20 mouse cellular contexts compared by ENCODE assay signal in the genomic region with DNA sequence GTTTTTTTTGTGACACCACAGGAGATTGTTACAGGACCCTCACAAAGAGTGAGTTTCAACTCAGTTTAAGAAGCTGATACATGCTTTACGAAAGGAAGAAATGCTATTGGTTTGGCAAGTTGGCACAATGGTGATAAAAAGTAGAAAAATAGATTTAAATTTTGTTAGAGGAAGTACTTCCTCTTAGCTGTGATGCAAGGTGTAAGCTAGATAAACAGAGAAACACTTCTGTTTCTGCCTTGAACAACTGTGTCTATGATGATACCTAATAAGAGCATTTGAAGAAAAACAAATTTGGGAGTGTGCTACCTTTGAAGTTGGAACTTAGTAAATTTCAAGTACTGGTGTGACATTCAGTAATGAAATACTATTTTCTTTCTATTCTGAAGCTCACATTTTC. TPM values are rescaled to one million over a fixed set of nuclear protein-coding genes. Genes with fewer than 3 reads are reported as not detected.
DNase-seq lines count a peak whose midpoint lies in the region; ATAC-seq lines count a peak whose summit lies in the region.
"Had no signal": no experiment of that assay in that cellular context is flagged by ENCODE, and none has a peak within 500 bp of the region (broad histone marks: within the 10 kb centered on the region; RNA-seq: fewer than 3 reads in every experiment).

No protein-coding gene starts in this region.

- no peak overlapping the region for H3K27ac ChIP-seq in limb, embryonic 10.5 days
- H3K27ac ChIP-seq in hindbrain, embryonic 11.5 days (ENCODE audit: low read depth, low read length) = no peak overlapping the region
- H3K27ac ChIP-seq in heart, embryonic 11.5 days (ENCODE audit: low read depth, low read length) = no peak overlapping the region
- H3K27ac ChIP-seq: embryonic facial prominence, embryonic 10.5 days; forebrain, embryonic 13.5 days; gastrocnemius, adult 2 months; hindbrain, embryonic 14.5 days had no signal

- no peaks in the 10 kb centered on the region for H3K27me3 ChIP-seq in limb, embryonic 10.5 days (ENCODE audit: low read depth, poor library complexity, severe bottlenecking)
- no peaks in the 10 kb centered on the region for H3K27me3 ChIP-seq in hindbrain, embryonic 11.5 days (ENCODE audit: control insufficient read depth, insufficient read depth, low read length)
- H3K27me3 ChIP-seq in heart, embryonic 11.5 days (ENCODE audit: control insufficient read depth, insufficient read depth, low read length) = no peaks in the 10 kb centered on the region
- H3K27me3 ChIP-seq: forebrain, embryonic 13.5 days had no signal

- ATAC-seq in CD4-positive, CD25-positive, alpha-beta regulatory T cell, adult 4 months = peak; percentile 60
- peak; percentile 48 for ATAC-seq in activated CD4-positive, CD25-positive, alpha-beta regulatory T cell, adult 4 months
- peak; percentile 72 for ATAC-seq in megakaryocyte, adult 5-6 weeks (ENCODE audit: poor library complexity, severe bottlenecking)
- ATAC-seq in hindbrain, embryonic 11.5 days (ENCODE audit: low FRiP score) = no peak
- ATAC-seq in heart, embryonic 11.5 days (replicated peaks; ENCODE audit: insufficient number of reproducible peaks, low FRiP score, low TSS enrichment) = no peak
- ATAC-seq: forebrain, embryonic 13.5 days; forebrain, postnatal 0 days; intestine, embryonic 16.5 days had no signal

- H3K36me3 ChIP-seq in limb, embryonic 10.5 days = peaks cover 37% of the 10 kb centered on the region
- H3K36me3 ChIP-seq in hindbrain, embryonic 11.5 days (ENCODE audit: control insufficient read depth, insufficient read depth, low read length) = no peaks in the 10 kb centered on the region
- H3K36me3 ChIP-seq in heart, embryonic 11.5 days (ENCODE audit: control insufficient read depth, insufficient read depth, low read length) = 0 out of 2 replicates have a peak, but pooled peaks cover 2% of the 10 kb centered on the region

- no peak overlapping the region for H3K4me3 ChIP-seq in limb, embryonic 10.5 days
- H3K4me3 ChIP-seq in hindbrain, embryonic 11.5 days (ENCODE audit: low read depth, low read length) = no peak overlapping the region
- no peak overlapping the region for H3K4me3 ChIP-seq in heart, embryonic 11.5 days (ENCODE audit: low read depth, low read length)
- H3K4me3 ChIP-seq: embryonic facial prominence, embryonic 10.5 days; forebrain, embryonic 13.5 days; gastrocnemius, adult 2 months had no signal

- H3K4me2 ChIP-seq in hindbrain, embryonic 11.5 days (replicated peaks; ENCODE audit: low read depth, low read length) = no peak overlapping the region
- H3K4me2 ChIP-seq in heart, embryonic 11.5 days = no peak overlapping the region
- H3K4me2 ChIP-seq: forebrain, embryonic 13.5 days; hindbrain, embryonic 14.5 days had no signal

- H3K9me3 ChIP-seq in limb, embryonic 10.5 days (replicated peaks) = no peaks in the 10 kb centered on the region
- no peaks in the 10 kb centered on the region for H3K9me3 ChIP-seq in hindbrain, embryonic 11.5 days (ENCODE audit: control insufficient read depth, low read length)
- no peaks in the 10 kb centered on the region for H3K9me3 ChIP-seq in heart, embryonic 11.5 days (replicated peaks; ENCODE audit: control insufficient read depth, low read length)
- H3K9me3 ChIP-seq: embryonic facial prominence, embryonic 10.5 days; forebrain, embryonic 13.5 days had no signal

- no peak overlapping the region for H3K9ac ChIP-seq in hindbrain, embryonic 11.5 days (ENCODE audit: low read depth, low read length)
- no peak overlapping the region for H3K9ac ChIP-seq in heart, embryonic 11.5 days (ENCODE audit: low read depth, low read length)
- H3K9ac ChIP-seq: forebrain, embryonic 13.5 days; forebrain, postnatal 0 days; hindbrain, embryonic 14.5 days had no signal

- WGBS in limb, embryonic 10.5 days = 95% methylated on average over 1 of the region's 1 CpGs
- WGBS in hindbrain, embryonic 11.5 days = 98% methylated on average over 1 of the region's 1 CpGs
- 88% methylated on average over 1 of the region's 1 CpGs for WGBS in heart, embryonic 11.5 days (ENCODE audit: insufficient replicate concordance)

- peaks cover 8% of the 10 kb centered on the region for H3K4me1 ChIP-seq in limb, embryonic 10.5 days
- H3K4me1 ChIP-seq in hindbrain, embryonic 11.5 days (replicated peaks; ENCODE audit: control insufficient read depth, insufficient read depth, low read length) = no peaks in the 10 kb centered on the region
- peaks cover 5% of the 10 kb centered on the region for H3K4me1 ChIP-seq in heart, embryonic 11.5 days (ENCODE audit: control insufficient read depth, insufficient read depth, low read length)

- DNase-seq in limb, embryonic 10.5 days (ENCODE audit: low spot score) = no peak
- no peak for DNase-seq in hindbrain, embryonic 11.5 days (ENCODE audit: low spot score)
- no peak for DNase-seq in frontal cortex, postnatal 25 days (ENCODE audit: low spot score in 2 of 2)
- DNase-seq: adrenal gland, postnatal 14 days; cerebellum, adult 18-20 months; cerebellum, adult 9-11 months; cerebellum, postnatal 36 days; forebrain, postnatal 0 days; gastrocnemius, adult 2 months; gastrocnemius, postnatal 25 days; heart, adult 11 months; heart, postnatal 10 days had no signal

RNA-seq across cellular contexts. Expression of a gene that starts 5.9 kb away (rescaled TPM):
- 100 to 1,000 TPM; 127 to 141 TPM for polyA plus RNA-seq in CD4-positive, CD25-positive, alpha-beta regulatory T cell, adult 4 months (2017; shearing (Covaris generic))
- 100 to 1,000 TPM; 111 to 114 TPM for polyA plus RNA-seq in activated CD4-positive, CD25-positive, alpha-beta regulatory T cell, adult 4 months (2017; shearing (Covaris generic))
- total RNA-seq in megakaryocyte, adult 5-6 weeks (2015) = 69.7 and 80.3 TPM in 2 replicates
- 77.1 and 84.2 TPM in 2 replicates for total RNA-seq in megakaryocyte, adult 5-6 weeks (2017)
- polyA plus RNA-seq in limb, embryonic 10.5 days (2016; fragmentation: Nextera tagmentation; extraction: Ambion mirVana) = 70.7 and 77.7 TPM in 2 replicates
- polyA plus RNA-seq in hindbrain, embryonic 11.5 days (2014; fragmentation: Nextera tagmentation; extraction: Ambion mirVana) = 68.2 and 74.1 TPM in 2 replicates
- polyA plus RNA-seq in heart, embryonic 11.5 days (2014; fragmentation: Nextera tagmentation; extraction: Ambion mirVana) = 54.1 and 57.0 TPM in 2 replicates

Comparison
In these comparisons a context has a peak if more than half of its experiments do, and no peak if none do; other contexts are left out.
1. ATAC-seq: peak in CD4-positive, CD25-positive, alpha-beta regulatory T cell, adult 4 months (single experiment), activated CD4-positive, CD25-positive, alpha-beta regulatory T cell, adult 4 months (single experiment) and megakaryocyte, adult 5-6 weeks (single experiment); none in hindbrain, embryonic 11.5 days (single experiment) and heart, embryonic 11.5 days (single experiment).